Mouse (Mus musculus) brain, embryonic 14.5 days (tissue): ENCODE data around the gene Fras1.

Source experiments
- CTCF ChIP-seq: fragments of 200-500 bp; IDR thresholded peaks from 2 replicates; pipeline ENCODE4 v1.5.1; 2012; ENCODE audit warnings: inconsistent platforms, mild to moderate bottlenecking, moderate library complexity, borderline replicate concordance; ENCODE audit not compliant: insufficient read depth, insufficient read length; ENCODE audit errors: extremely low read depth
- POLR2A ChIP-seq: fragments of 200-500 bp; IDR thresholded peaks from 2 replicates; pipeline ENCODE4 v1.6.1; 2012; ENCODE audit warnings: mild to moderate bottlenecking, inconsistent platforms, borderline replicate concordance; ENCODE audit not compliant: poor library complexity, insufficient read depth, insufficient read length, severe bottlenecking; ENCODE audit errors: extremely low read depth

DNA sequence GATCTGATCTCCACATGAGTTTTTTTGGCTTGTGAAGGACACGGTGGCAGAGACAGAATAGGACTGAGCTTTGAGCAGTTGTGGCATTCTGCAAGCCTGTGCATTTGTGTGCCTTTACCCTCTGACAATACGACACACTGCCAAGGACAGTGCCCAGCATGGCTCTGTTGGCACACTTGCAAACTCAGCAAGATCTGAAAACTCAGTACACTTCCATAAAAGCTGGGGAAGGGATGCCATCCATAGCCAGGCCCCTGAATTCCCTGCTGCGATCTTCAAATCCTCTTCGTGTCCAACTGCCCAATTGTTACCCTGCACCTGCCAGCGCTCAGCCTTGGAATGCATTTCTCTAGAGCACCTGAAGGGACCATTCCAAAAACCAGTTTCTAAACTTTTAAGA, 411.3 kb downstream of the Fras1 start:
- no peak for TF ChIP-seq POLR2A
- TF ChIP-seq CTCF: no peak
